Mouse (Mus musculus): ENCODE data around the gene Cnnm3. TPM values are rescaled to one million over a fixed set of nuclear protein-coding genes. Genes with fewer than 3 reads are reported as not detected.

Cnnm3 gene
- polyA plus RNA-seq, 1 experiment from 2014 or later, result 1.1 TPM

- WGBS (ENCODE audit: insufficient replicate concordance), result 69% methylated on average over 2 of the region's 2 CpGs
- Histone ChIP-seq H3K4me3 (ENCODE audit: low read depth, low read length) (no peak overlapping the region), H3K9me3 (replicated peaks; ENCODE audit: control insufficient read depth, low read length) (no peaks in the 10 kb centered on the region), H3K27me3 (ENCODE audit: control insufficient read depth, insufficient read depth, low read depth, low read length) (peaks cover 24% of the 10 kb centered on the region), H3K4me2 (ENCODE audit: low read depth, low read length) (no peak overlapping the region), H3K4me1 (ENCODE audit: control insufficient read depth, low read depth, low read length) (no peaks in the 10 kb centered on the region), H3K27ac (ENCODE audit: low read length) (no peak overlapping the region), H3K36me3 (ENCODE audit: control insufficient read depth, insufficient read depth) (no peaks in the 10 kb centered on the region), H3K9ac (ENCODE audit: low read depth, low read length) (no peak overlapping the region)
- ATAC-seq (ENCODE audit: low read depth), result no peak
Measured at GRCm38 (mm10) chr1:36563197-36563596, 51.5 kb downstream of the Cnnm3 start.

DNA sequence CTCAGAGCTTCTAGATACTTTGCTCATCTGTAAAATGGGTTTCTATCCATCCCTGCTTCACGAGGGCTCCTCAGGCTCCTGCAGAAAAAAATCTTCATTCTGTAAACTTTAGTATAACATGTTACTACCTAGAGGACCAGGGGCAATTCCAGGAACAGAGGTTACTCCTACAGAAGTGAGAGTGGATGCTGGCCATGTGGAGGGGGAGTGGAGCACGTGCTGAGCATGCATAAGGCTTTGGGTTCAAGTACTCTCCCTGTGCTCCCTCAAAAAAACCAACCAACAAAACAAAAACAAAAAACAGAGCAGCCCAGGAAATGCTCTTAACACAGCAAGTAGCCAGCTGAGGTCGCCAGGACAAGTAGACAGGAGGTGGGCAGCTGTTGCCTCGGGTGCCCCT, 52.0 kb downstream of the Cnnm3 start:
- Histone ChIP-seq H3K4me1 (ENCODE audit: control insufficient read depth, low read depth, low read length) (no peaks in the 10 kb centered on the region), H3K9me3 (replicated peaks; ENCODE audit: control insufficient read depth, low read length) (no peaks in the 10 kb centered on the region), H3K36me3 (ENCODE audit: control insufficient read depth, insufficient read depth) (no peaks in the 10 kb centered on the region), H3K27ac (ENCODE audit: low read length) (no peak overlapping the region), H3K4me3 (ENCODE audit: low read depth, low read length) (no peak overlapping the region), H3K9ac (ENCODE audit: low read depth, low read length) (no peak overlapping the region), H3K4me2 (ENCODE audit: low read depth, low read length) (no peak overlapping the region), H3K27me3 (ENCODE audit: control insufficient read depth, insufficient read depth, low read depth, low read length) (peaks cover 20% of the 10 kb centered on the region)
- WGBS (ENCODE audit: insufficient replicate concordance), result 37% methylated on average over 4 of the region's 4 CpGs
- no peak for ATAC-seq (ENCODE audit: low read depth)

DNA sequence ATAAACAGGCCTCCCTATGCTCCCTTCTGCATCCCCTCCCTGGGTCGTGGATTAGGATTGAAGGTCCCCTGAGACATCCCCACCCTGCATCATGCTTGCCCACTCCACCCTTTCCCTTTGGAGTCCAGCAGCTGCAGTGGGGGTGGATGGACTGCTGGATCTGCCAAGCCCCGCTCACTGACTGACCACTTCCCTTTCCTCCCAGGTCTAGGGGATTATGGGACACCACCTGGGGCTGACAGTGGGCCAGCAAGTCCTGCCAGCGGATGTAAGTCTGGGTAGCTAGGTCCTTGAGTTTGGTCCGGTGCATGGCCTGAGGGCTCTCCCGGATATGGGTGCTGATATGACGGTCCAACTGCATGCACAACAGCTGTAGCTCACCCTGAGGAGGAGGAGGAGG, 52.4 kb downstream of the Cnnm3 start:
- no peak overlapping the region for H3K4me3 ChIP-seq (ENCODE audit: low read depth, low read length)
- WGBS (ENCODE audit: insufficient replicate concordance), result 37% methylated on average over 6 of the region's 6 CpGs
- H3K4me1 ChIP-seq (ENCODE audit: control insufficient read depth, low read depth, low read length), result no peaks in the 10 kb centered on the region
- peaks cover 15% of the 10 kb centered on the region for H3K27me3 ChIP-seq (ENCODE audit: control insufficient read depth, insufficient read depth, low read depth, low read length)
- H3K36me3 ChIP-seq (ENCODE audit: control insufficient read depth, insufficient read depth), result no peaks in the 10 kb centered on the region
- ATAC-seq (ENCODE audit: low read depth), result no peak
- no peak overlapping the region for H3K9ac ChIP-seq (ENCODE audit: low read depth, low read length)
- no peaks in the 10 kb centered on the region for H3K9me3 ChIP-seq (replicated peaks; ENCODE audit: control insufficient read depth, low read length)
- H3K4me2 ChIP-seq (ENCODE audit: low read depth, low read length), result no peak overlapping the region
- no peak overlapping the region for H3K27ac ChIP-seq (ENCODE audit: low read length)

GRCm38 (mm10) chr1:36566425-36566824, 54.8 kb downstream of the Cnnm3 start:
- Histone ChIP-seq H3K9ac (ENCODE audit: low read depth, low read length) (no peak overlapping the region), H3K4me1 (ENCODE audit: control insufficient read depth, low read depth, low read length) (no peaks in the 10 kb centered on the region), H3K36me3 (ENCODE audit: control insufficient read depth, insufficient read depth) (no peaks in the 10 kb centered on the region), H3K27ac (ENCODE audit: low read length) (no peak overlapping the region), H3K4me2 (ENCODE audit: low read depth, low read length) (no peak overlapping the region), H3K27me3 (ENCODE audit: control insufficient read depth, insufficient read depth, low read depth, low read length) (no peaks in the 10 kb centered on the region; the same call in 1 of the 2 replicates), H3K4me3 (ENCODE audit: low read depth, low read length) (no peak overlapping the region), H3K9me3 (replicated peaks; ENCODE audit: control insufficient read depth, low read length) (no peaks in the 10 kb centered on the region)
- no peak for ATAC-seq (ENCODE audit: low read depth)
- WGBS (ENCODE audit: insufficient replicate concordance), result 11% methylated on average over 2 of the region's 2 CpGs

DNA sequence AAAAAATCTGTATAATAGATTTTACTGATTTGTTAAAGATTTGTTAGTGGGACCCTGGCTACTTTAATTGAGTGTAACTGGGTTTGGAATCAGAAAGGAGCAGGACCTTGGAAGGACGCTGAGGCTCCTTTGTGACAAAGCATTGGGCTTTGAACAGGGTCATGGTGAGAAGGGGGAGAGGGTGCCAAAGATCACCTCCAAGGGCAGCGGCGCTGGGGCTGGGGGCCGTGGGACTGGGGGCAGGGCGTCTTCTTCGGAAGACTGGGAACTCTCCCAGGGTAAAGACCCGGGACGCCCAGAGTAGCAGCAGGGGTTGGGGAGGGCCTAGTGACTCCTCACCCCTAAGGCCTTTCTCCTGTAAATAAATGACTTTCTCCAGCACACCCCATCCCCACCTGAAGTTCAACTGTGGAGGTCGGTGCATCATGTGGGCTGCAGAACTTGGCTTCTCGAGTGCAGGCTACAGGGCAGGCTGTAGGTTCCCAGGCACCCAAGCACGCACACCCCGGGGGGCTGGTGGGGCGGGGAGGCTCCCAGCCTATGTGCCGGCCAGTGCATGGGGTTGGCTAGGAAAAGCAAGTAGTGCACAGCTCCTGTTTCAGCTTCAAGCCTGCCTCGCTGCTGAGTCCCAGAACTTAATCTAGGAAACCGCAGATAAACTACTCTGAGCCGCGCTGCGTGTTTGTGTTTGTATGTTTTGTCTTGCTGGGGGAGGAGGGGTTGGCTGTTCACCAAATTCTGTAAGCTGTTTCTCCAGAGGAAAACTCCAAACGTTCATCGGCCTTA, 56.3 kb downstream of the Cnnm3 start:
- no peaks in the 10 kb centered on the region for H3K9me3 ChIP-seq (replicated peaks; ENCODE audit: control insufficient read depth, low read length)
- 61% methylated on average over 21 of the region's 21 CpGs for WGBS (ENCODE audit: insufficient replicate concordance)
- H3K27ac ChIP-seq (ENCODE audit: low read length), result no peak overlapping the region
- no peak overlapping the region for H3K4me2 ChIP-seq (ENCODE audit: low read depth, low read length)
- H3K36me3 ChIP-seq (ENCODE audit: control insufficient read depth, insufficient read depth), result no peaks in the 10 kb centered on the region
- no peaks in the 10 kb centered on the region for H3K27me3 ChIP-seq (ENCODE audit: control insufficient read depth, insufficient read depth, low read depth, low read length)
- no peak overlapping the region for H3K9ac ChIP-seq (ENCODE audit: low read depth, low read length)
- H3K4me1 ChIP-seq (ENCODE audit: control insufficient read depth, low read depth, low read length), result no peaks in the 10 kb centered on the region
- H3K4me3 ChIP-seq (ENCODE audit: low read depth, low read length), result no peak overlapping the region
- ATAC-seq (ENCODE audit: low read depth), result no peak

DNA sequence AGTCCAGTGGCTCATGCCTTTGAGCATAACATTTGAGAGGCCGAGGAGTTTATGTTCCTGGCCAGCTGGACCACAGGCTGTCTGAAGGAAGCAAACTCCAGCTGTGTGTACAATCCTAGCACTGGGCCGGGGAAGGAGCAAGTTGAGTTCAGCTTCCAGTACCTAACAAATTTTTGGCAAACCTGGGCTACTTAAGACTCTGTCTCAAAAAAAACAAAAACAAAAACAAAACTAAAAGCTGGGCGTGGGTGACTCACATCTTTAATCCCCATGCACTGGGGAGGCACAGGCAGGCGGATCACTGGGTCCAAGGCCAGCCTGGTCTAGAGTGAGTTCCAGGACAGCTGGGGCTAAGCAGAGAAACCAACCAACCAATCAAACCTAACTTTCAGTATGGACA, 57.1 kb downstream of the Cnnm3 start:
- H3K36me3 ChIP-seq (ENCODE audit: control insufficient read depth, insufficient read depth), result no peaks in the 10 kb centered on the region
- no peak overlapping the region for H3K4me3 ChIP-seq (ENCODE audit: low read depth, low read length)
- no peak overlapping the region for H3K27ac ChIP-seq (ENCODE audit: low read length)
- H3K4me2 ChIP-seq (ENCODE audit: low read depth, low read length), result no peak overlapping the region
- H3K9me3 ChIP-seq (replicated peaks; ENCODE audit: control insufficient read depth, low read length), result no peaks in the 10 kb centered on the region
- no peaks in the 10 kb centered on the region for H3K4me1 ChIP-seq (ENCODE audit: control insufficient read depth, low read depth, low read length)
- ATAC-seq (ENCODE audit: low read depth), result no peak
- WGBS (ENCODE audit: insufficient replicate concordance), result 53% methylated on average over 4 of the region's 4 CpGs
- no peak overlapping the region for H3K9ac ChIP-seq (ENCODE audit: low read depth, low read length)
- H3K27me3 ChIP-seq (ENCODE audit: control insufficient read depth, insufficient read depth, low read depth, low read length), result no peaks in the 10 kb centered on the region

DNA sequence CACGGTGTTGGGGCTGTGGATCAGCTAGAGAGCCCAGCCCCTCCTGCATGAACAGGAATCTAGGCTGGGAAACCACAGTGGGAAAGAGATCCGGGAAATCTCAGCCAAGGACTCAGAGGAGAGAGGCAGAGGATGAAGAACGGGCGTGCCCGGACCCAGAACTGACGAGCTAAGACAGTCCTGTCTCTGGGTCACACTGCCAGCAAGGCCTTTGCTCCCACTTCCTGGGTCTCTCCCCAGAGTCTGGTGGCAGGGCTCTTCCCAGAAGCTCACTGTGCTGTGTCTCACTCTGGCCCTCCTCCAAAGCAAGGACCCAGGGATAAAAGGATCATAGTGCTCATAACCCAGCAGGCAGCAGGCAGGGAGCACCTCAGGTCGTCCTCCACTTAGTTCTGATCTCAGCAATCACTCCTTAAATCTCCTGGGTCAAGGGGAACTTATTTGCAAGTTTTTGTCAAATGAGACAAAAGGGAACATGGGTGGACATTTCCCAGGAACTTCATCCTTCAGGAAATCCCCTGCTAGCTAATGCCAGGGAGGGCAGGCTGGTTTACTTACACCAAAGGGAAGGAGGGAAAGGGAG, 58.1 kb downstream of the Cnnm3 start:
- 28% methylated on average over 7 of the region's 7 CpGs for WGBS (ENCODE audit: insufficient replicate concordance)
- no peak for ATAC-seq (ENCODE audit: low read depth)
- Histone ChIP-seq H3K36me3 (ENCODE audit: control insufficient read depth, insufficient read depth) (no peaks in the 10 kb centered on the region), H3K4me2 (ENCODE audit: low read depth, low read length) (no peak overlapping the region), H3K9me3 (replicated peaks; ENCODE audit: control insufficient read depth, low read length) (no peaks in the 10 kb centered on the region), H3K27me3 (ENCODE audit: control insufficient read depth, insufficient read depth, low read depth, low read length) (no peaks in the 10 kb centered on the region), H3K9ac (ENCODE audit: low read depth, low read length) (no peak overlapping the region), H3K27ac (ENCODE audit: low read length) (no peak overlapping the region), H3K4me3 (ENCODE audit: low read depth, low read length) (no peak overlapping the region), H3K4me1 (ENCODE audit: control insufficient read depth, low read depth, low read length) (no peaks in the 10 kb centered on the region)

DNA sequence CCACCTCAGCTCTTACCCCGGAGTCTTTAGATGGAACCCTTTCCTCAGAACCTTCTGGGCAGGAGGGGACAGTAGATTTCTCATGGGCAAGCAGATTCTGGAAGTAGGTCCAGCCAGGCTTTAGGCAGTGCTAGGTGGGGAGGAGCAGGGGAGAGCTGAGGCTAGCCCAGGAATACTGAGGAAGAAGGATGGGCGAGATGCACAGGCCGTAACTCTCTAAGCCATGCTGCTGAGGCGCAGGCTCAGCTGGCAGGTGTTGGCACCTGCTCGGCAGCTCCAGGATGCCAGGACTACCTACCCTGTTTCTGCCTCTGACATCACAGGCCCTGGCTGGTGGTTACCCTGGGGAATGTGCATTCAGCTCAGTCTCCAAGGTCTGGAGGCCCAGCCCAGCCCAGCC, 58.7 kb downstream of the Cnnm3 start:
- WGBS (ENCODE audit: insufficient replicate concordance), result 53% methylated on average over 5 of the region's 5 CpGs
- Histone ChIP-seq H3K9me3 (replicated peaks; ENCODE audit: control insufficient read depth, low read length) (no peaks in the 10 kb centered on the region), H3K36me3 (ENCODE audit: control insufficient read depth, insufficient read depth) (no peaks in the 10 kb centered on the region), H3K4me1 (ENCODE audit: control insufficient read depth, low read depth, low read length) (no peaks in the 10 kb centered on the region; the same call in 1 of the 2 replicates), H3K4me2 (ENCODE audit: low read depth, low read length) (no peak overlapping the region), H3K4me3 (ENCODE audit: low read depth, low read length) (no peak overlapping the region), H3K27me3 (ENCODE audit: control insufficient read depth, insufficient read depth, low read depth, low read length) (no peaks in the 10 kb centered on the region), H3K9ac (ENCODE audit: low read depth, low read length) (no peak overlapping the region), H3K27ac (ENCODE audit: low read length) (no peak overlapping the region)
- ATAC-seq (ENCODE audit: low read depth), result no peak

DNA sequence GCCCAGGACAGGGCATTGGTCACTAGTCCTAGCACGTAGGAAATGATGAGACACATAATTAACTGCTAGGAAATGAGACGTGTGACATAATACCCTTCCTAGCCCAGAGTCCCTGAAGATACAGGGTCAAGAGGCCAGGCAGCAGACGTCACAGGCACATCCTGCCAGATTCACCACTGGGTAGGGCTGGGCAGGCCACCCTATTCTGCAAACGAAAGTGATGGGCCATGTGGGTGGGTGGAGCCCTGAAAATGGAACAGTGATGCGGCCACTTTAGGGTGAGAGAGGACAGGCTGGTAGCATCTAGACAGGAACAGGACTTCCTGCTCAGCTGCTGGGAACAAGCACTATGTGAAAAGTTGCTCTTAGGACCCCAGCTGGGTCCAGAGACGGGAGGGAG, 60.0 kb downstream of the Cnnm3 start:
- H3K9ac ChIP-seq (ENCODE audit: low read depth, low read length), result no peak overlapping the region
- no peak overlapping the region for H3K4me2 ChIP-seq (ENCODE audit: low read depth, low read length)
- peak; percentile 60 for ATAC-seq (ENCODE audit: low read depth)
- no peaks in the 10 kb centered on the region for H3K36me3 ChIP-seq (ENCODE audit: control insufficient read depth, insufficient read depth)
- H3K27me3 ChIP-seq (ENCODE audit: control insufficient read depth, insufficient read depth, low read depth, low read length), result no peaks in the 10 kb centered on the region
- H3K27ac ChIP-seq (ENCODE audit: low read length), result no peak overlapping the region
- WGBS (ENCODE audit: insufficient replicate concordance), result 27% methylated on average over 6 of the region's 6 CpGs
- no peaks in the 10 kb centered on the region; the same call in 1 of the 2 replicates for H3K4me1 ChIP-seq (ENCODE audit: control insufficient read depth, low read depth, low read length)
- H3K9me3 ChIP-seq (replicated peaks; ENCODE audit: control insufficient read depth, low read length), result no peaks in the 10 kb centered on the region
- no peak overlapping the region for H3K4me3 ChIP-seq (ENCODE audit: low read depth, low read length)
